Mouse (Mus musculus) kidney, adult 9 months (tissue): Measurements from ENCODE around the gene Slitrk1.
A peak's percentile ranks its signal among the peaks of the same experiment; 100 is the strongest.

ENCODE experiments used
- DNase-seq: peaks from one replicate; pipeline ENCODE4 v3.0.0; 2022

The Slitrk1 gene

DNA sequence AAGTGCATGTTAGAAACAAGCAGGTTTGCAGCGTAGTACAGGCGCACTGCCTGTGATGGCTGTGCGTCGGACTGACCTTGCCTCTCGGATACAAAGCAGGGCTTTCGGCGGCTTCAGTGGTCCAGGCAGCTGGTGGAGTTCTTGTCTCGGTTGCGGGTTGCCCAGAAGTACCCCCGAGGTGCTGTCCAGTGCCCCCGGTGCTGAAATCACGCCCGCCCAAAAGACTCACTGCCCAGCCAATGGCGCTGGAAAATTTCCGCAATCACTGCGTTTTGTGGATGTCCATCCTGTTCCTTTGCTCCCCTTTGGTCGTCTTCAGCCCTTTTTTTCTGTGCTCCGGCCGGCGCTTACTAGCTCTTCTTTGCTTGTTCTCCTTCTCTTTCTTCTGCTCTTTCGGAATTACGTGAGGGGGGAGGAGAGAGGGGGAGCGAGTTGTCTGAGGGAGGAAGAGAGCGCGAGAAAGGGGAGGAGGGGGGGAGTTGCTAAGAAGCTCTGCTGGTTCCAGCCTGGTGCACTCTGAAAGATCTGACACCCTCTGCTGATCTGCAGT is at the start of gene Slitrk1:
Gene Slitrk1, minus strand, starts transcription at position 445 of the 550 bp plus-strand sequence.
- peak; percentile 11 for DNase-seq

DNA sequence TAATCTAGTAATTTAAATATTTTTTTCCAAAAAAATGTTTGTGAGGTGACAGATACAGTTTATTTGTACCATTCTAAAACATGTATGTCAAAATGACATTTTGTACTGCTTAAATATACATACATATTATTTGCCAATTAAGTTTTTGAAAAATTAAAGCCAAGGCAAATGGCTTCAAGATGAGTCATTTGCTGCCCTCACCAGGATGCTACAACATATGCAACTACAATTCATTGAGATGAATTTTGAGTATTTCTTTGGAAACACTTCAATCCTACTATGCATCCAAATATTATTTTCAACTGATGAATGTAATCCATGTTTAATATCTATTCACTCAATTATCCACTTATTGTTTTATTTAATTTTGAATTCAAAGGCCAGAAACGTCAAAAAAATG is 21.8 kb upstream of the Slitrk1 start:
- DNase-seq, result no peak

DNA sequence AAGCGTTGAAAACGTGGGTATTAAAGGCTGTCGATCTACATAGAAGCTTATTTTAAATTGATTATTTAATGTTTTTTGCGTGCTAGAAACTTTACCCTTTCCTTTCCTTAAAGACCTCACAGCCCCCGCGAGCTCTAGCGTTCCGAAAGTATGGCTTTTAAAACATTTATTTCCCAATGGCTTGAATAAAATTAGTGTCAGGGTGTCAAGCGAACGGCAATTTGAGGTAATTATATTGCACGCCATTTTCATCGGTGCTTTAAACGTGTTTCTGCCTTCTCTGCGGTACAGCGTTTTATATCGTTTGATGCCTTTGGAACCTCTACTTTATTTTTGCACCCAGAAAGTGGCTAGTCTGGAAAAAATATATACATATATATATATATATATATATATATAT is 378 bp upstream of the Slitrk1 start:
- DNase-seq, result no peak

DNA sequence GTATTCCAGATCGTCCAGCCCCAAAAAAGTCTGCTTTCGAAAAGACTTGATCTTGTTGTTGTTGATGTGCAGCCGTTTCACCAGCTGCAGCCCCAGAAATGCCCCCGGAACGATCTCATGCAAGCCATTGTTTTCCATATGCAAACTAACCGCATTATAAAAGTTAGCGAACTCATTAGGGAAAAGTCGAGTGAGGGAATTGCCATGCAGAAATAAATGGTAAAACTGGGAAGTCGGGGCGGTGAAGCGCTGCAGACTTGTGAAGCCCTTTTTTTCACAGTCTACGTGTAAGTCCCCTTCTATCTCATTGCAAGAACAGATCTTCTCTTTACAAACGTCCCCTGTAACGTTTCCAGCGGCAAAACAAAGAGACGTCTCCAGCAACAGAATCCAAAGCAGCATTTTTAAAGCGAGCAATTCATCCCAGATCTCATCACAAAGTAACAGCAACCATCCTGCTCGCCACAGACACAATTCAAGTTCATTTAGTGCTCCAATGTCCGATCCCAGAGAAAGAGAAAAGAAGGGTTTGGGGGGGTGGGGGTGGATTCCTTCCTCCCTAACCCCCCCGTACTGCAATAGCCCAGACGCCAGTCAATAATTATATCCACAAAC is 975 bp downstream of the Slitrk1 start:
- DNase-seq, result no peak

- DNase-seq, result peak; percentile 20
Measured at GRCm38 (mm10) chr14:108912021-108912875, 1.7 kb downstream of the Slitrk1 start.

- no peak for DNase-seq
Measured at GRCm38 (mm10) chr14:108911138-108911841, 2.7 kb downstream of the Slitrk1 start.

- peak; percentile 44 for DNase-seq
Measured at GRCm38 (mm10) chr14:108910449-108911137, 3.4 kb downstream of the Slitrk1 start.

GRCm38 (mm10) chr14:108909336-108909953 is 4.5 kb downstream of the Slitrk1 start:
- no peak for DNase-seq

DNA sequence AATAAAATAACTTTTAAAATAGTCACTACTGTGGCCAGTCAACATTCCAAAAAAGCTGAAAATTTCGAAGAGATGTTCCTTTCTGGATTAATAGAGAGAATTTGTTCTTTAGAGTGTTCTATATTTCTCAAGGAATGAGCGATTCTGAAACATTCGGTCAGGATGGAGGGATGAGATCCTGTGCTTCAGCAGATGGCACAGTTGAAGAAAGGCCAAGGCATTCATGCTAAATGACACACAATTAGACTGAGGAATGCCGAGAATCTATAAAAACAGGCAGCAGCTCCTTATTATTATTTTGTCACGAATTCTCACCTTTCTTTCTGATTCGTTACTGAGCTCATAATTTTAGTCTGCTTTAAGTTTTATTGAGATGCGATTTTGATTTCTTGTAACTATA is 15.4 kb downstream of the Slitrk1 start:
- no peak for DNase-seq

DNA sequence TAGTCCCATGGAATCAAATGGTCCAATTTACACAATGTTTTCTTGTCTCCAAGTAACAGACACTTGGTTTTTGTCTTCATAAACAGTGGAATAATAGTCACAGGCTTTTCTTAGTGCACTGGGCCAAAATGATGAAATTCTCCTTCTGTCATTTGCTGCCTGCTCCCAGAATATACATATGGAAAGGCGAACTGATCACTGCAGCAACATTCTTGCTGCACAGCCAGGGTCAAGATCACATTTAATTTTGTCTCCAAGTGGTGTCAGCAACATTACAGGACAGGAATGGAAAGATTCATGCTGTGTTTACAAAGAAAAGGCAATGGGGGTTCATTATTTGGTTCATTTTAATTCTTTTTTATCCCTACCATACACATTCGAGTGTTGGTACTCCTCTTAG is 18.5 kb downstream of the Slitrk1 start:
- DNase-seq, result no peak

- DNase-seq, result no peak
Measured at GRCm38 (mm10) chr14:108867816-108868215, 46.1 kb downstream of the Slitrk1 start.

DNA sequence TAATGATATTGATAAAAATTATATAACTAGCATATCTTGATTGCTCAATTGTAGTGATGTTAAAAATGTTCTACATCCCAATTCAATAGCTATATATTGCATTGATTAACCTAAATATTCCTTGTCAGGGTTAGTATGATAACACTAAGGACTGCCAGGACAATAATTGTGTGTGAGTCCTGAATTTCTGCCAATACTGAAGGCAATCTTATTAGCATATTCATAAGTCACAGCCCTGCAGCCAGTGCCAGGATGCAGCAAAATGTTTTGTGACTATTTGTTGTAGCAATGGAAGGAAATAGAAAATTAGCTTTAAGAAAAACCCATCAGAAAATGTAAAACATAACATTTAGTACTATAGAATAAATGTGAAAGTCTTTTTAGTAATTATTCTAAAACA is 49.3 kb downstream of the Slitrk1 start:
- no peak for DNase-seq

DNA sequence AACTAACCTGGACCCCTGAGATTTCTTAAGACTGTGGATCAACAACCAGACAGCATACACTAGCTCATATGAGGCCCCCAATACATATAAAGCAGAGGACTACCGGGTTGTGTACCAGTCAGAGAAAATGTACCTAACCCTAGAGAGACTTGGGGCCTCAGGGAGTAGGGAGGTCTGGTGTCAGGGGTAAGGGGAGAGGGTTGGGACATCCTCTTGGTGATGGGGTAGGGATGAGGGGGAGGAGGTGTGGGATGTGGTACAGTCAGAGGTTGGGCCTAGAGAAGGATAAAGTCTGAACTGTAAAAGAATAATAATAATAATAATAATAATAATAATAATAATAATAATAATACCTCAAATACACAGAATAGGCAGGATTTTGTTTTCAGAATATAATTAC is 54.6 kb downstream of the Slitrk1 start:
- no peak for DNase-seq
